Mouse (Mus musculus) midbrain, embryonic 15.5 days (tissue): Measurements from ENCODE around the gene Epb41l3. TPM values are rescaled to one million over a fixed set of nuclear protein-coding genes. Genes with fewer than 3 reads are reported as not detected.

Experiments
- ATAC-seq: fragments of 200-750 bp; cut with Nextera tagmentation; replicated peaks from 2 replicates; pipeline ENCODE4 v1.8.0; 2017; ENCODE audit warnings: moderate TSS enrichment
- H3K27ac ChIP-seq: fragments of 300-500 bp; sonication (generic); 2 replicates; pipeline ENCODE4 v1.5.1; 2015; ENCODE audit warnings: mild to moderate bottlenecking, inconsistent platforms
- H3K27me3 ChIP-seq: fragments of 300-500 bp; sonication (generic); replicated peaks from 2 replicates; pipeline ENCODE4 v1.6.1; 2015; ENCODE audit warnings: inconsistent platforms
- H3K36me3 ChIP-seq: fragments of 300-500 bp; sonication (generic); replicated peaks from 2 replicates; pipeline ENCODE4 v1.6.1; 2015; ENCODE audit warnings: inconsistent platforms
- H3K4me1 ChIP-seq: fragments of 300-500 bp; sonication (generic); 2 replicates; pipeline ENCODE4 v1.6.1; 2015; ENCODE audit warnings: inconsistent platforms
- H3K4me2 ChIP-seq: fragments of 300-500 bp; sonication (generic); 2 replicates; pipeline ENCODE4 v1.6.1; 2015; ENCODE audit warnings: inconsistent platforms, mild to moderate bottlenecking, moderate library complexity
- H3K4me3 ChIP-seq: fragments of 300-500 bp; sonication (generic); 2 replicates; pipeline ENCODE4 v1.5.1; 2015; ENCODE audit warnings: mild to moderate bottlenecking, inconsistent platforms
- H3K9ac ChIP-seq: fragments of 300-500 bp; sonication (generic); 2 replicates; pipeline ENCODE4 v1.6.1; 2015; ENCODE audit warnings: mild to moderate bottlenecking, inconsistent platforms
- H3K9me3 ChIP-seq: fragments of 300-500 bp; sonication (generic); 2 replicates; pipeline ENCODE4 v1.6.1; 2016; ENCODE audit warnings: inconsistent platforms
- WGBS: fragments of 180-500 bp; shearing (Covaris S2); methylation state at CpG from one replicate; pipeline ENCODE4 v1.1.7; 2015; ENCODE audit warnings: mixed read lengths; 5-methylcytosine and 5-hydroxymethylcytosine counted together
- polyA plus RNA-seq: library from polyadenylated mRNA; unstranded; fragments of >200 nt; fragmentation: Nextera tagmentation; extraction: Ambion mirVana; gene quantifications from 2 replicates; pipeline ENCODE4 v1.2.1, GENCODE M21; 2015

Epb41l3 gene
- polyA plus RNA-seq, result 64.0 and 71.0 TPM in 2 replicates

DNA sequence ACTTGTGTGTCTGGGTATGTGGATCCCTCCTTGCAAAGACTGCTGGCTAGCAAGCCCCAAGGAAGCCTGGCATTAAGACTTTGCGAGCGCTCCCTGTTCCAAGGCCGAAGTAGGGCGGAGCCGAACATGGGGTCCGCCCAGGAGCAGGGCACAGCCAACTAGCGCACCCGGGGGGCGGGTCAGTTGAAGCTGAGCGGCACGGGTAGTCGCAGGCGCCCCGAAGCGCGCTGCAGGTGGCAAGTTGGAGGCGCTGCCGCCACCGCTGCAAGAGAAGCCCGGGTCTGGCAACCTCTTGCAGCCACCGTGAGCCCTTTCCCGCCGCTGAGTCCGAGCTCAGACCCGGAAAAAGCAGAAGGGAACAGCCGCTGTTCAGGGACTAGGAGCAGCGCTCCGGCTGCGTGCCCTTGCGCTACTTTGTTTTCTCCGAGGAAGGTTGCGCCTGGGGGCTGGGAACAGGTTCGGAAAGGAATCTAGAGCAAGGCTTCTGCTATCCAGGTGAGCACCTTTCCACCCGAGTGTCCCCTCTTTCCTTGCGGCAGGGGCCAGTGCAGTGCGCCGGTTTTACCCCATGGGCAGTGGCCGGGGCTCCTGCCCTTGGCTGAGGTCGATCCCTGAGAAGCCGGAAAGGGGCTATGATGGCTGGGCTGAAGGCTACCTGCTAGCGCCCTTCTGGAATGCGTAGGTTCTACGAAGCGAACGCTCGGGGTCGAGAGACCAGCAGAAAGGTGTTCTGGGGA lies at the start of gene Epb41l3:
Gene Epb41l3, plus strand, starts transcription at position 183 of the 737 bp plus-strand sequence.
- H3K27ac ChIP-seq, result peak within 1 kb of the TSS; percentile 34; the same call in 1 of the 2 replicates
- peak; percentile 96 for ATAC-seq

GRCm38 (mm10) chr17:69038760-69039675 lies 36.5 kb upstream of the Epb41l3 start:
- Histone ChIP-seq H3K9ac (no peak overlapping the region), H3K27me3 (no peaks in the 10 kb centered on the region), H3K27ac (no peak overlapping the region), H3K4me1 (no peaks in the 10 kb centered on the region), H3K4me2 (no peak overlapping the region), H3K36me3 (no peaks in the 10 kb centered on the region), H3K4me3 (no peak overlapping the region), H3K9me3 (no peaks in the 10 kb centered on the region)
- WGBS, result 77% methylated on average over 12 of the region's 12 CpGs
- no peak for ATAC-seq

More for the DNA sequence above, at the start of gene Epb41l3:
- no peaks in the 10 kb centered on the region for H3K36me3 ChIP-seq
- H3K4me3 ChIP-seq, result peak within 1 kb of the TSS; percentile 66
- H3K9me3 ChIP-seq, result no peaks in the 10 kb centered on the region
- H3K9ac ChIP-seq, result peak within 1 kb of the TSS; percentile 57
- peak within 1 kb of the TSS; percentile 94 for H3K4me2 ChIP-seq
- peaks cover 32% of the 10 kb centered on the region for H3K27me3 ChIP-seq
- WGBS, result under 1% methylated on average over 47 of the region's 47 CpGs
- peaks cover 15% of the 10 kb centered on the region for H3K4me1 ChIP-seq

DNA sequence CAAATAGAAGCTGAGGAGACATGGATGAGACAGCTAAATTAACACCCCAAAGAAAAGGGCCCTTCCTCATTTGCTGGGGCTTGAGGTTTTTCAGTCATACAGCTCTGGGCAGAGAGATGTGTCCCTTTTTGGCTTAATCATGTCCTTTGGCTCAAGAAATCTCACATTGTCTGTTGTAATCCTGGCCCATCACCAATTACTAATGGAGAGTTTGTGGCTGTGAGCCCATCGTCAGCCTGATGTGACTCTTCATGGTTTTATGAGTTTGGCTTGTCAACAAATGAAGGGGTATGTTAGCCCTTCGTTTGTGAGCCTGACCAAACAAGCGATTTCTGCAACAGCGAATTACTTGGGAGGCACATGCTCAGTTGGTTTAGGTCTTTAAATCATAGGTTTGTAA lies 34.0 kb upstream of the Epb41l3 start:
- no peak for ATAC-seq
- no peaks in the 10 kb centered on the region for H3K27me3 ChIP-seq
- H3K4me3 ChIP-seq, result no peak overlapping the region
- no peak overlapping the region for H3K9ac ChIP-seq
- no peak overlapping the region for H3K4me2 ChIP-seq
- no peaks in the 10 kb centered on the region for H3K36me3 ChIP-seq
- 0 out of 2 replicates have a peak, but pooled peaks cover 4% of the 10 kb centered on the region for H3K9me3 ChIP-seq
- WGBS, result 83% methylated on average over 4 of the region's 4 CpGs
- H3K4me1 ChIP-seq, result no peaks in the 10 kb centered on the region
- H3K27ac ChIP-seq, result no peak overlapping the region

DNA sequence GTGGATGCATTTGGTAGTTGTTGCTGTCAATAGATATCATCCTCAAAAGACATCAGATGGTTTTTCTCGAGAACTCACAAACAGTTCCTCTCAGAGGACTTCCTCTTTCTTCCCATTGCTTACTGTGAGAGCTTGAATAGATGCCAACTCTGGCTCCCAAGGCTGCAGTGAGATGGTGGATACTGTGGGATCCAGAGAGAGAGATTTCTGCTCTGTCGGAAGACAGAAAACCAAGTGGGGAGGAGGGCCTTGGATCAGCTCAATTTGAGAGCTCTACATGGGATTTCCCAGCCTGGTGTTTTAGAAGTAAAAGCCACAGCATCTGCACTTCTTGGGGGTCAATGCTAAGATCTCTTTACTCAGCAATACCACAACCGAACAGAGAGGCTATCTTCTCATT lies 26.7 kb upstream of the Epb41l3 start:
- ATAC-seq, result no peak
- Histone ChIP-seq H3K4me3 (no peak overlapping the region), H3K9me3 (0 out of 2 replicates have a peak, but pooled peaks cover 4% of the 10 kb centered on the region), H3K27me3 (no peaks in the 10 kb centered on the region), H3K36me3 (no peaks in the 10 kb centered on the region), H3K4me2 (no peak overlapping the region), H3K9ac (no peak overlapping the region), H3K4me1 (no peaks in the 10 kb centered on the region), H3K27ac (no peak overlapping the region)
- WGBS, result 80% methylated on average over 3 of the region's 3 CpGs

DNA sequence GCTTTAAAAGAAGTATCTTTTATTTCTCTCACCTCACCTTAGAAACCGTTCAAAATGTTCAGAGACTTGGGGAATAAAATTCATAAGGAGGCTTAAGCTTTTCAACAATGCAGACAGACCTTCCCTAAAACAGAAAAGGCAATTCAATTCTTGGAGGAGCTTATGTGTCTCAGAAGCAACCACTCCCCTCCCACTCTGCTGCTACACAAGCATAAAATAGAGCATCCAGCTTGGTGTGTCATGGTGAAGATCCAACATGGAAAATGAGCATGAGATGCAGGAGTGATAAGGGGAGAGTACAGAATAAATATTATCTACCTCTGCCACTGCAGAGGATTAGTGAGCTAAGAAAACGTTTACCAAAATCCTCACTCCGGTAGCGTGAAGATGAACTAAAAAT lies 21.5 kb upstream of the Epb41l3 start:
- no peak for ATAC-seq
- Histone ChIP-seq H3K27ac (no peak overlapping the region), H3K4me1 (no peaks in the 10 kb centered on the region), H3K4me2 (no peak overlapping the region), H3K4me3 (no peak overlapping the region), H3K9ac (no peak overlapping the region), H3K9me3 (no peaks in the 10 kb centered on the region), H3K27me3 (no peaks in the 10 kb centered on the region), H3K36me3 (no peaks in the 10 kb centered on the region)
- WGBS, result 74% methylated on average over 4 of the region's 4 CpGs

- ATAC-seq, result no peak
- Histone ChIP-seq H3K4me2 (no peak overlapping the region), H3K9me3 (no peaks in the 10 kb centered on the region), H3K27ac (no peak overlapping the region), H3K36me3 (no peaks in the 10 kb centered on the region), H3K9ac (no peak overlapping the region), H3K27me3 (no peaks in the 10 kb centered on the region), H3K4me1 (peaks cover 4% of the 10 kb centered on the region; the same call in 1 of the 2 replicates), H3K4me3 (no peak overlapping the region)
- WGBS, result 93% methylated on average over 7 of the region's 7 CpGs
These were observed 15.7 kb upstream of the Epb41l3 start for GRCm38 (mm10) chr17:69059760-69060159.

GRCm38 (mm10) chr17:69060388-69060787 lies 15.1 kb upstream of the Epb41l3 start:
- Histone ChIP-seq H3K9ac (no peak overlapping the region), H3K4me1 (peaks cover 4% of the 10 kb centered on the region; the same call in 1 of the 2 replicates), H3K36me3 (no peaks in the 10 kb centered on the region), H3K27me3 (no peaks in the 10 kb centered on the region), H3K9me3 (no peaks in the 10 kb centered on the region), H3K4me2 (no peak overlapping the region), H3K4me3 (no peak overlapping the region), H3K27ac (no peak overlapping the region)
- no peak for ATAC-seq
- 91% methylated on average over 7 of the region's 7 CpGs for WGBS

- no peak for ATAC-seq
- Histone ChIP-seq H3K27me3 (no peaks in the 10 kb centered on the region), H3K4me3 (no peak overlapping the region), H3K9me3 (no peaks in the 10 kb centered on the region), H3K36me3 (no peaks in the 10 kb centered on the region), H3K9ac (no peak overlapping the region), H3K4me1 (peaks cover 4% of the 10 kb centered on the region; the same call in 1 of the 2 replicates), H3K27ac (no peak overlapping the region), H3K4me2 (no peak overlapping the region)
- 54% methylated on average over 9 of the region's 9 CpGs for WGBS
These were observed 13.4 kb upstream of the Epb41l3 start for GRCm38 (mm10) chr17:69061883-69062745.

DNA sequence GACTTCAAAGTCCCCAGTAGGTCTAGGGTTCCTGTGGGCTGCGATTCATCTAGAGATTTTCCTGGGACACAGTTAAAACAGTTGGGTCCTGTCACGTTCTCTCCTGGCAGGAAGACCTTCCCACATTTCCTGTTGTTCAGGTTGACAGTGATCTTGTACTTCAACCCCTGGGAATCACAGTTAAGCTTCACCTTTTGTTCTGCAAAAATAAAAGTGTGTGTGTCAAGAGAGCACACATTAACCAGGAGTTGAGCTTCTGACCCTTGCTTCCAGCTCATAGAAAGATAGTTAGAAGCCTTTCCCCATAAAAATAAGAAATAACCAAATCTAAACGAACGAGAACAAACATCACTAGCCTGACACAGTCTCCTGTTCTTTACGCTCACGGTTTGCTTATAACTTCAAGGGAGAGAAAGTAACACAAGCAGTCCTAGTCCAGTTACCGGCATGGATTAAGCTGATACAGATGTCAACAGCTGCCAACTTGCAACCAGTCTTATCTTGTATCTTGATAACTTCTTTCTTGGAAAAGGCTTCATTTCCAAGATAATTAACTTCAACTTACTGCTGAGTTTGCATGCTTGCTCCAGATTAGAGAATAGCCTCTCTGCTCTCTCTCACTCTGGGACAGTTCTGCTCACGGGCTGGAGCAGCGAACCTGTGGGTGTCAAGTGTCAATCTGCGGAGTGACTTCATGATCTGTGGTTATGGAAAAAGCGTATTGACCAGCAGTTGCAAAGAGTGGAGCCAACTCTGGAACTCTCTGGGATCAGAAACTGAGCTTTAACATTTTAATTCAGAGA lies 7.3 kb upstream of the Epb41l3 start:
- WGBS, result 71% methylated on average over 11 of the region's 11 CpGs
- ATAC-seq, result no peak

GRCm38 (mm10) chr17:69074095-69074494 lies 1.4 kb upstream of the Epb41l3 start:
- ATAC-seq, result no peak
- Histone ChIP-seq H3K4me3 (no peak overlapping the region), H3K36me3 (no peaks in the 10 kb centered on the region), H3K27me3 (peaks cover 32% of the 10 kb centered on the region), H3K9ac (no peak overlapping the region), H3K4me2 (no peak overlapping the region), H3K9me3 (no peaks in the 10 kb centered on the region), H3K27ac (no peak overlapping the region), H3K4me1 (peaks cover 15% of the 10 kb centered on the region)
- 93% methylated on average over 4 of the region's 4 CpGs for WGBS

More for the DNA sequence above, 7.3 kb upstream of the Epb41l3 start:
- H3K9me3 ChIP-seq, result no peaks in the 10 kb centered on the region
- no peaks in the 10 kb centered on the region; the same call in 1 of the 2 replicates for H3K27me3 ChIP-seq
- no peaks in the 10 kb centered on the region for H3K4me1 ChIP-seq
- H3K27ac ChIP-seq, result no peak overlapping the region
- no peaks in the 10 kb centered on the region for H3K36me3 ChIP-seq
- no peak overlapping the region for H3K4me3 ChIP-seq
- no peak overlapping the region for H3K4me2 ChIP-seq
- no peak overlapping the region for H3K9ac ChIP-seq

GRCm38 (mm10) chr17:69076238-69076625 lies 749 bp downstream of the Epb41l3 start:
- peaks cover 32% of the 10 kb centered on the region for H3K27me3 ChIP-seq
- peak overlapping the region; percentile 94 for H3K4me2 ChIP-seq
- WGBS, result 0% methylated on average over 28 of the region's 28 CpGs
- H3K27ac ChIP-seq, result no peak overlapping the region
- H3K9me3 ChIP-seq, result no peaks in the 10 kb centered on the region
- peaks cover 15% of the 10 kb centered on the region for H3K4me1 ChIP-seq
- peak overlapping the region; percentile 57 for H3K9ac ChIP-seq
- peak; percentile 80 for ATAC-seq
- peak overlapping the region; percentile 66 for H3K4me3 ChIP-seq
- H3K36me3 ChIP-seq, result no peaks in the 10 kb centered on the region
